Mouse (Mus musculus): Measurements from ENCODE around the gene Alg6. TPM values are rescaled to one million over a fixed set of nuclear protein-coding genes. Genes with fewer than 3 reads are reported as not detected.

Alg6 gene
- total RNA-seq, 2 experiments from 2014 or later = 4.4 to 8.6 TPM

Other genes starting within 250 kb of the Alg6 start
- under 1 TPM; 0.28 to 0.65 TPM for gene Foxd3, start 59.4 kb upstream of the Alg6 start, total RNA-seq (2021)
- 1 to 10 TPM; 2.7 TPM for gene Efcab7, start 113.5 kb downstream of the Alg6 start, total RNA-seq (2021)
- gene Pgm1, start 213.8 kb downstream of the Alg6 start, total RNA-seq (2021) = 100 to 1,000 TPM; 248 to 254 TPM
- 1 to 10 TPM; 5.7 to 6.0 TPM for gene Itgb3bp, start 214.1 kb downstream of the Alg6 start, total RNA-seq (2021)

All from heart, postnatal 36 days (tissue).